Comparison of ENCODE assay signal across 8 mouse cellular contexts in genomic region chr12:99560701-99561332, GRCm38 (mm10). TPM values are rescaled to one million over a fixed set of nuclear protein-coding genes. Genes with fewer than 3 reads are reported as not detected.
DNase-seq lines count a peak whose midpoint lies in the region; ATAC-seq and TF ChIP-seq lines count a peak whose summit lies in the region.

No protein-coding gene starts in this region.

- no peak for DNase-seq in hindbrain, embryonic 10.5 days (ENCODE audit: low spot score)
- no peak for DNase-seq in hindbrain, embryonic 11.5 days (ENCODE audit: low spot score)
- no peak for DNase-seq in limb, embryonic 14.5 days (ENCODE audit: low spot score)
- no peak for DNase-seq in left cerebral cortex, adult 11 months (ENCODE audit: low spot score)
- DNase-seq in left cerebral cortex, postnatal 36 days (ENCODE audit: low spot score in 2 of 2), result no peak

- peaks cover 5% of the 10 kb centered on the region; the same call in 1 of the 2 replicates for H3K27me3 ChIP-seq in hindbrain, embryonic 10.5 days (ENCODE audit: insufficient read depth, poor library complexity, severe bottlenecking)
- H3K27me3 ChIP-seq in hindbrain, embryonic 11.5 days (ENCODE audit: control insufficient read depth, insufficient read depth, low read length), result no peaks in the 10 kb centered on the region
- H3K27me3 ChIP-seq in embryonic facial prominence, embryonic 12.5 days, result no peaks in the 10 kb centered on the region
- no peaks in the 10 kb centered on the region for H3K27me3 ChIP-seq in hindbrain, embryonic 12.5 days
- H3K27me3 ChIP-seq in limb, embryonic 14.5 days (ENCODE audit: control insufficient read depth, insufficient read depth, low read length), result no peaks in the 10 kb centered on the region
- no peaks in the 10 kb centered on the region for H3K27me3 ChIP-seq in stomach, embryonic 15.5 days (replicated peaks)

- no peaks in the 10 kb centered on the region for H3K9me3 ChIP-seq in hindbrain, embryonic 10.5 days
- no peaks in the 10 kb centered on the region for H3K9me3 ChIP-seq in hindbrain, embryonic 11.5 days (ENCODE audit: control insufficient read depth, low read length)
- no peaks in the 10 kb centered on the region for H3K9me3 ChIP-seq in embryonic facial prominence, embryonic 12.5 days
- H3K9me3 ChIP-seq in hindbrain, embryonic 12.5 days (replicated peaks), result no peaks in the 10 kb centered on the region
- H3K9me3 ChIP-seq in limb, embryonic 14.5 days (ENCODE audit: control insufficient read depth, low read length), result no peaks in the 10 kb centered on the region
- H3K9me3 ChIP-seq in stomach, embryonic 15.5 days, result no peaks in the 10 kb centered on the region

- no peak overlapping the region for H3K9ac ChIP-seq in hindbrain, embryonic 11.5 days (ENCODE audit: low read depth, low read length)
- H3K9ac ChIP-seq in embryonic facial prominence, embryonic 12.5 days, result peak overlapping the region; percentile 8; the same call in 1 of the 2 replicates
- no peak overlapping the region for H3K9ac ChIP-seq in hindbrain, embryonic 12.5 days
- H3K9ac ChIP-seq in limb, embryonic 14.5 days (ENCODE audit: low read depth, low read length, severe bottlenecking), result no peak overlapping the region
- no peak overlapping the region for H3K9ac ChIP-seq in stomach, embryonic 15.5 days

- H3K4me3 ChIP-seq in hindbrain, embryonic 10.5 days, result peak overlapping the region; percentile 80
- no peak overlapping the region for H3K4me3 ChIP-seq in hindbrain, embryonic 11.5 days (ENCODE audit: low read depth, low read length)
- peak overlapping the region; percentile 82 for H3K4me3 ChIP-seq in embryonic facial prominence, embryonic 12.5 days
- H3K4me3 ChIP-seq in hindbrain, embryonic 12.5 days, result no peak overlapping the region
- H3K4me3 ChIP-seq in limb, embryonic 14.5 days (replicated peaks; ENCODE audit: low read length), result peak overlapping the region; percentile 58
- peak overlapping the region; percentile 16 for H3K4me3 ChIP-seq in stomach, embryonic 15.5 days (replicated peaks)

- WGBS in hindbrain, embryonic 10.5 days, result 63% methylated on average over 11 of the region's 11 CpGs
- 65% methylated on average over 11 of the region's 11 CpGs for WGBS in hindbrain, embryonic 11.5 days
- WGBS in embryonic facial prominence, embryonic 12.5 days, result 26% methylated on average over 11 of the region's 11 CpGs
- WGBS in hindbrain, embryonic 12.5 days, result 61% methylated on average over 11 of the region's 11 CpGs
- 10% methylated on average over 11 of the region's 11 CpGs for WGBS in limb, embryonic 14.5 days
- 23% methylated on average over 11 of the region's 11 CpGs for WGBS in stomach, embryonic 15.5 days

- H3K4me2 ChIP-seq in hindbrain, embryonic 11.5 days (replicated peaks; ENCODE audit: low read depth, low read length), result no peak overlapping the region
- H3K4me2 ChIP-seq in embryonic facial prominence, embryonic 12.5 days (replicated peaks), result peak overlapping the region; percentile 72
- H3K4me2 ChIP-seq in hindbrain, embryonic 12.5 days (replicated peaks), result peak overlapping the region; percentile 71
- H3K4me2 ChIP-seq in limb, embryonic 14.5 days (replicated peaks; ENCODE audit: low read depth, low read length, severe bottlenecking), result peak overlapping the region; percentile 77
- H3K4me2 ChIP-seq in stomach, embryonic 15.5 days, result peak overlapping the region; percentile 73

- H3K27ac ChIP-seq in hindbrain, embryonic 10.5 days, result peak overlapping the region; percentile 96
- H3K27ac ChIP-seq in hindbrain, embryonic 11.5 days (ENCODE audit: low read depth, low read length), result no peak overlapping the region
- peak overlapping the region; percentile 78 for H3K27ac ChIP-seq in embryonic facial prominence, embryonic 12.5 days
- no peak overlapping the region for H3K27ac ChIP-seq in hindbrain, embryonic 12.5 days
- peak overlapping the region; percentile 28; the same call in 1 of the 2 replicates for H3K27ac ChIP-seq in limb, embryonic 14.5 days (replicated peaks; ENCODE audit: low read depth, low read length)
- H3K27ac ChIP-seq in stomach, embryonic 15.5 days, result peak overlapping the region; percentile 79

- H3K36me3 ChIP-seq in hindbrain, embryonic 10.5 days, result peaks cover 4% of the 10 kb centered on the region; the same call in 1 of the 2 replicates
- H3K36me3 ChIP-seq in hindbrain, embryonic 11.5 days (ENCODE audit: control insufficient read depth, insufficient read depth, low read length), result no peaks in the 10 kb centered on the region
- H3K36me3 ChIP-seq in embryonic facial prominence, embryonic 12.5 days, result no peaks in the 10 kb centered on the region
- H3K36me3 ChIP-seq in hindbrain, embryonic 12.5 days, result no peaks in the 10 kb centered on the region
- no peaks in the 10 kb centered on the region for H3K36me3 ChIP-seq in limb, embryonic 14.5 days (ENCODE audit: control insufficient read depth, insufficient read depth, low read length)
- no peaks in the 10 kb centered on the region for H3K36me3 ChIP-seq in stomach, embryonic 15.5 days

- TF ChIP-seq POLR2A in limb, embryonic 14.5 days (IDR thresholded peaks at IDR 0.05; ENCODE audit: borderline replicate concordance, extremely low read depth, insufficient read depth, insufficient read length), result no peak

- no peak for ATAC-seq in hindbrain, embryonic 11.5 days (ENCODE audit: low FRiP score)
- no peak for ATAC-seq in embryonic facial prominence, embryonic 12.5 days (ENCODE audit: insufficient number of reproducible peaks, insufficient read depth, low FRiP score, low TSS enrichment)
- no peak for ATAC-seq in hindbrain, embryonic 12.5 days (ENCODE audit: low FRiP score)
- no peak for ATAC-seq in limb, embryonic 14.5 days (ENCODE audit: low FRiP score, low read depth)
- ATAC-seq in stomach, embryonic 15.5 days (ENCODE audit: insufficient read depth, low FRiP score, low read depth), result no peak

- H3K4me1 ChIP-seq in hindbrain, embryonic 10.5 days (replicated peaks), result peaks cover 31% of the 10 kb centered on the region
- no peaks in the 10 kb centered on the region for H3K4me1 ChIP-seq in hindbrain, embryonic 11.5 days (replicated peaks; ENCODE audit: control insufficient read depth, insufficient read depth, low read length)
- H3K4me1 ChIP-seq in embryonic facial prominence, embryonic 12.5 days, result peaks cover 24% of the 10 kb centered on the region
- peaks cover 18% of the 10 kb centered on the region for H3K4me1 ChIP-seq in hindbrain, embryonic 12.5 days
- peaks cover 16% of the 10 kb centered on the region for H3K4me1 ChIP-seq in limb, embryonic 14.5 days (ENCODE audit: control insufficient read depth, insufficient read depth, low read length)
- H3K4me1 ChIP-seq in stomach, embryonic 15.5 days, result peaks cover 9% of the 10 kb centered on the region

- intact Hi-C loops in left cerebral cortex, postnatal 36 days (cut with DNase I), result loop anchor here (5.0 kb wide), 3 partner anchors 169 to 464 kb away; no protein-coding TSS in a partner anchor

RNA-seq across cellular contexts. Expression of gene Foxn3, which starts 2.6 kb away (rescaled TPM):
- 56.3 and 63.8 TPM in 2 replicates for polyA plus RNA-seq in hindbrain, embryonic 10.5 days (2016; fragmentation: Nextera tagmentation; extraction: Ambion mirVana)
- polyA plus RNA-seq in hindbrain, embryonic 11.5 days (2014; fragmentation: Nextera tagmentation; extraction: Ambion mirVana), result 77.7 and 91.6 TPM in 2 replicates
- polyA plus RNA-seq in embryonic facial prominence, embryonic 12.5 days (2016; fragmentation: Nextera tagmentation; extraction: Ambion mirVana), result 101 and 110 TPM in 2 replicates
- polyA plus RNA-seq in hindbrain, embryonic 12.5 days (2016; fragmentation: Nextera tagmentation; extraction: Ambion mirVana), result 90.2 and 93.9 TPM in 2 replicates
- polyA plus RNA-seq in limb, embryonic 14.5 days (2012; rRNA removed), result 27.6 and 31.9 TPM in 2 replicates
- 118 and 139 TPM in 2 replicates for polyA plus RNA-seq in limb, embryonic 14.5 days (2014; fragmentation: Nextera tagmentation; extraction: Ambion mirVana)
- polyA plus RNA-seq in stomach, embryonic 15.5 days (2015; fragmentation: Nextera tagmentation; extraction: Ambion mirVana), result 58.0 and 69.1 TPM in 2 replicates
- 10 to 100 TPM; 49.9 to 51.2 TPM for total RNA-seq in left cerebral cortex, postnatal 36 days (2021)

Comparison
In these comparisons a context has a peak if more than half of its experiments do, and no peak if none do; other contexts are left out.
1. H3K27ac ChIP-seq: peak in hindbrain, embryonic 10.5 days (single experiment), embryonic facial prominence, embryonic 12.5 days (single experiment), limb, embryonic 14.5 days (single experiment) and stomach, embryonic 15.5 days (single experiment); none in hindbrain, embryonic 11.5 days (single experiment) and hindbrain, embryonic 12.5 days (single experiment).
2. H3K4me3 ChIP-seq: peak in hindbrain, embryonic 10.5 days (single experiment), embryonic facial prominence, embryonic 12.5 days (single experiment), limb, embryonic 14.5 days (single experiment) and stomach, embryonic 15.5 days (single experiment); none in hindbrain, embryonic 11.5 days (single experiment) and hindbrain, embryonic 12.5 days (single experiment).